Mouse (Mus musculus) forebrain, embryonic 11.5 days (tissue): ENCODE data around the gene P4ha1. TPM values are rescaled to one million over a fixed set of nuclear protein-coding genes. Genes with fewer than 3 reads are reported as not detected.
"Not testable (repeated sequence)": the region's sequence is repeated elsewhere in the genome, so short reads cannot be mapped to it uniquely, and the experiment has no call there.

ENCODE experiments used
- ATAC-seq: fragments of 200-750 bp; cut with Nextera tagmentation; replicated peaks from 2 replicates; pipeline ENCODE4 v1.8.0; 2017; ENCODE audit warnings: moderate TSS enrichment; ENCODE audit not compliant: low FRiP score
- DNase-seq: peaks from one replicate; pipeline ENCODE4 v3.0.0-alpha.2; 2017; ENCODE audit warnings: low spot score
- H3K27ac ChIP-seq: fragments of 300-500 bp; sonication (generic); 2 replicates; pipeline ENCODE4 v1.5.1; 2014; ENCODE audit warnings: low read depth, low read length
- H3K27me3 ChIP-seq: fragments of 300-500 bp; sonication (generic); 2 replicates; pipeline ENCODE4 v1.6.1; 2014; ENCODE audit warnings: mild to moderate bottlenecking, low read length, mixed read lengths; ENCODE audit not compliant: control insufficient read depth, insufficient read depth
- H3K36me3 ChIP-seq: fragments of 300-500 bp; sonication (generic); 2 replicates; pipeline ENCODE4 v1.6.1; 2014; ENCODE audit warnings: mild to moderate bottlenecking, low read length, moderate library complexity, mixed read lengths; ENCODE audit not compliant: control insufficient read depth, insufficient read depth
- H3K4me1 ChIP-seq: fragments of 300-500 bp; sonication (generic); replicated peaks from 2 replicates; pipeline ENCODE4 v1.6.1; 2014; ENCODE audit warnings: low read length, mixed read lengths; ENCODE audit not compliant: control insufficient read depth, insufficient read depth
- H3K4me2 ChIP-seq: fragments of 300-500 bp; sonication (generic); 2 replicates; pipeline ENCODE4 v1.6.1; 2014; ENCODE audit warnings: low read depth, mild to moderate bottlenecking, low read length, moderate library complexity, mixed read lengths; ENCODE audit not compliant: severe bottlenecking
- H3K4me3 ChIP-seq: fragments of 300-500 bp; sonication (generic); 2 replicates; pipeline ENCODE4 v1.5.1; 2014; ENCODE audit warnings: low read depth, low read length
- H3K9ac ChIP-seq: fragments of 300-500 bp; sonication (generic); 2 replicates; pipeline ENCODE4 v1.6.1; 2014; ENCODE audit warnings: low read length
- H3K9me3 ChIP-seq: fragments of 300-500 bp; sonication (generic); 2 replicates; pipeline ENCODE4 v1.6.1; 2016; ENCODE audit warnings: low read length, mixed read lengths; ENCODE audit not compliant: control insufficient read depth
- WGBS: fragments of 180-500 bp; shearing (Covaris S2); extraction: QIAGEN DNeasy Blood & Tissue Kit; methylation state at CpG from one replicate; pipeline ENCODE4 v1.1.7; 2014; 5-methylcytosine and 5-hydroxymethylcytosine counted together
- polyA plus RNA-seq: library from polyadenylated mRNA; unstranded; fragments of >200 nt; fragmentation: Nextera tagmentation; extraction: Ambion mirVana; gene quantifications from 2 replicates; pipeline ENCODE4 v1.2.1, GENCODE M21; 2014

P4ha1 gene
- polyA plus RNA-seq, 1 experiment from 2014 or later: 46.1 TPM

DNA sequence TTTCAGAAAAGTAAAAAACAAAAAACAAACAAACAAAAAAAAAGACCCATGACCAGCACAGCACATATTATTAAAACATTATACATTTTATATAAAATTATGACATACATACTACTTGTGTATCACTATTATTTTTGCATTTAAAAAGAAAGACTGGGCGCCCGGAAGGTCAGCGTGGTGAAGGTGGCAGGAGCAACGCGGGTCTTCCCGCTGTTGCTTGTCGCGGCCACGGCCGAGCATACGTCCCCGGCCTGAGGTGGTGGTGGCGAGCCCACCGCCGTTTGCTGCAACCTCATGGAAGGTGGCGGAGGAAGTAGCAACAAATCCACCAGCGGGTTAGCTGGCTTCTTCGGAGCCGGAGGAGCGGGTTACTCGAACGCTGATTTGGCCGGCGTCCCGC, 72.4 kb downstream of the P4ha1 start, which contains the start of gene Gm10273:
Gene Gm10273 (plus strand): TSS at position 172 of the 400 bp plus-strand sequence.
- not testable (repeated sequence) for H3K27ac ChIP-seq, H3K27me3 ChIP-seq, H3K36me3 ChIP-seq, H3K9ac ChIP-seq, ATAC-seq, DNase-seq, H3K4me3 ChIP-seq, H3K4me1 ChIP-seq, H3K4me2 ChIP-seq, H3K9me3 ChIP-seq
- WGBS: 86% methylated on average over 9 of the region's 25 CpGs

DNA sequence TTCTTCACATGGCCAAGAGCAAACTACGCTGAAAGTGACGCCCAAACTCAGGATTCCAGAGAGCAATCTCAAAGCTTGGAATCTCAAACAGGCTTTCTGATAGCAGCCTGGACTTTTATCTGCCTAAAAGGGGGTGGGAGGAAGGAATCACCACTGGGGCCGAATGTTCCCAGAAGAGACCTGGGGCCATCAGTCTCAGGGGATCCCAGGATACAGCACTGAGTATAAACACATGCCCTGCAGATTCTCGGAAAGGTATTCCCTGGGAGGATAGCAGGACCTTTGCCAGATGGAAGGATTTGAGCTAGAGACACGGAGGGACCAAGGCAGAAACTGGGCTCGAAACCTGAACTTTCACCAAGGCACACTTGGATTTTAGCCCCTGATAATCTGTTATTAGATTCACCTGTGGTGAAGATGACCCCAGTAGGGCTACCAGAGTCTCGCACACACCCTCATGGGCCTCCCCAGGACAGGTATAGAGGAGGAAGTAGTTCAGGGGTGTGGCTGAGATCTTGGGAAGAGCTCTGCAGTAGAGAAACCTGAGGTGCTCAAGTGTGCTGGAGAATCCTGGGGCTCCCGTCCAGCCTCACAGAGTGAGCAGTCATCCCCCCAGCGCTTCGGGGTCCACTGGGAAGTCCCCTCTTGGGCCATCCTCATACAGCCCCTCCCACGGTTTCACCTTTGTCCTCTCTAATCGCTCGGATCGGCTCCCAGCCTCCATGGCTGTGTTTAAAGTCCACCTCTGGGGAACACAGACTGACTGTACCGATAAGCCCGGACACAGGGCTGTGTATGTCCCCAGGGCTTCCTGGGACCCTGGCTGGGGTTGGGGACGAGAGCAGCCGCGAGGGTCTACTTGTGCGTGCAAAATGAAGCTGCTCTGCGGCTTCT, 80.0 kb downstream of the P4ha1 start, which contains the start of gene Pla2g12b:
Gene Pla2g12b (plus strand): TSS at position 762 of the 894 bp plus-strand sequence.
- Histone ChIP-seq H3K9me3 (no peaks in the 10 kb centered on the region), H3K27me3 (no peaks in the 10 kb centered on the region), H3K4me1 (no peaks in the 10 kb centered on the region), H3K9ac (no peak within 1 kb of the TSS), H3K36me3 (no peaks in the 10 kb centered on the region), H3K4me3 (no peak within 1 kb of the TSS), H3K27ac (no peak within 1 kb of the TSS), H3K4me2 (no peak within 1 kb of the TSS)
- ATAC-seq (no peak), DNase-seq (no peak)
- WGBS: 77% methylated on average over 21 of the region's 21 CpGs

DNA sequence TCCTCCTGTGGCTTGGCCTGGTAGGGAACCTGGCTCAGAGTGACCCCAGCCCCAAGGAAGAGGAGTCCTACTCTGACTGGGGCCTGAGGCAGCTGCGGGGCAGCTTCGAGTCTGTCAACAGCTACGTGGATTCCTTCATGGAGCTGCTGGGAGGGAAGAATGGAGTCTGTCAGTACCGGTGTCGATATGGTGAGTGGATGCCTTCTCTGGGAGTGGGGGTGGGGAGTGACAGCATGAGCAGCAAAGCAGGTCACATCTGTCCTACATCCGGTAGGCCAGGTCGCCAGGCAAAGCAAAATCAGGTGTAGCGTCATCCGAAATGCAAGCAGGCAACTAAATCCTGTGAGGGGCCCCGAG, 80.7 kb downstream of the P4ha1 start:
- no peaks in the 10 kb centered on the region for H3K36me3 ChIP-seq
- no peak overlapping the region for H3K4me2 ChIP-seq
- no peak for ATAC-seq
- WGBS: 72% methylated on average over 10 of the region's 10 CpGs
- no peak overlapping the region for H3K27ac ChIP-seq
- no peak overlapping the region for H3K4me3 ChIP-seq
- H3K27me3 ChIP-seq: no peaks in the 10 kb centered on the region
- no peaks in the 10 kb centered on the region for H3K4me1 ChIP-seq
- H3K9me3 ChIP-seq: no peaks in the 10 kb centered on the region
- H3K9ac ChIP-seq: no peak overlapping the region
- DNase-seq: no peak

DNA sequence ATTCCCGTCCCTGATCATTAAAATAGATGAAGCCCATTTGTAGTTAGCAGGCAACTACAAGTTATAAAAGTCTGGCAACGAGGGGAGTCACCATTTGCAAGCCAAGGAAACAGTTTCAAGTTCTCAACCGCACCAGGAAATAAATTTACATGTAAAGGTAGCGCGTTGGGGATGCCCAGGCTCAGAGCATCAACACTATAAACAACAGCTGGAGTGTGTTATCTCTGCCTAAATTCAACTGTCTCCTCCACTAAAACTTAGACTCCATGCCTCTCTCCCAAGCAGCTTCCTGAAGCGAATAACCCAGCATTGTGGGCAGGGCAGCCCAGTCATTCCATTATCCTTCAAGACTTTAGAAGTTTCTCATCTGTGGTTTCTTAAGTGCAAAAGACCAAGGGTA, 85.4 kb downstream of the P4ha1 start:
- 73% methylated on average over 6 of the region's 6 CpGs for WGBS
- no peaks in the 10 kb centered on the region for H3K4me1 ChIP-seq
- no peak overlapping the region for H3K9ac ChIP-seq
- DNase-seq (no peak), ATAC-seq (no peak)
- H3K36me3 ChIP-seq: no peaks in the 10 kb centered on the region
- H3K27me3 ChIP-seq: no peaks in the 10 kb centered on the region
- H3K4me3 ChIP-seq: no peak overlapping the region
- no peaks in the 10 kb centered on the region for H3K9me3 ChIP-seq
- H3K27ac ChIP-seq: no peak overlapping the region
- no peak overlapping the region for H3K4me2 ChIP-seq

DNA sequence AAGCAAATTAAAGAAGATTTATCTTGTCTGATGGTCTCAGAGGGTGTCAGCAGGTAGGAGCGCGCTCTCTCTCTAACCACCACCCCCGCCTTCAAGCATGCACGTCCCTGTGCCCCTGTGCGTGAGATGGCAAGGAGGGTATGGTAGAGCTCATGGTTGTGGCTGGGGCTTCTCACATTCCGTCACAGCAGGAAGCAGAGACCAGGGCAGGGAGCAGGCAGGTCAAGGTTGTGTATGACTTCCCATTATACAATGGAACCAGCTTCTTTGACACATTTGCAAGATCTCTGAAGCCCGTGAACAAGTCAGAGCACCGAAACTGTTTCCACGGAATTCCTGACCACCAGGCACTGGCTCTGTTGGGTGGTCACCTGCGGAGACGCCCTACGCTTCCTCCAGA, 87.2 kb downstream of the P4ha1 start:
- 86% methylated on average over 12 of the region's 12 CpGs for WGBS
- Histone ChIP-seq H3K4me2 (no peak overlapping the region), H3K27me3 (no peaks in the 10 kb centered on the region), H3K9me3 (no peaks in the 10 kb centered on the region; the same call in 1 of the 2 replicates), H3K9ac (no peak overlapping the region), H3K27ac (no peak overlapping the region), H3K4me1 (no peaks in the 10 kb centered on the region), H3K4me3 (no peak overlapping the region), H3K36me3 (no peaks in the 10 kb centered on the region)
- no peak for ATAC-seq
- no peak for DNase-seq

DNA sequence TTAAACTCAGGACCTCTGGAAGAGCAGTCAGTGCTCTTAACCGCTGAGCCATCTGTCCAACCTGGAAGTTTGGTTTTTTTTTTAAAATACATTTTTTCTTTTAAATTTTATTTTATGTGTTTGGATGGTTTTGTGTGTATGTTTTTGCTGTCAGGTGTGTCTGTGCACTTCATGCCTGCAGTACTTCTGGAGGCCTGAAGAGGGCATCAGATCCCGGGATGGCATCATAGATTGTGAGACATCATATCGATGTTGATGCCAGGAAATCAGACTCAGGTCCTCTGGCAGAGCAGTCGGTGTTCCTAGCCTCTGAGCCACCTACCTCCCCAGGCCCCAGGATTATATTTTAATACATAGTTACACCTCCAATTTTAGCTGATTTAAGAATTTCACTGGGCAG, 90.6 kb downstream of the P4ha1 start:
- ATAC-seq (no peak), DNase-seq (no peak)
- no peaks in the 10 kb centered on the region for H3K36me3 ChIP-seq
- no peaks in the 10 kb centered on the region for H3K27me3 ChIP-seq
- H3K4me2 ChIP-seq: no peak overlapping the region
- no peak overlapping the region for H3K27ac ChIP-seq
- H3K4me3 ChIP-seq: no peak overlapping the region
- H3K9me3 ChIP-seq: no peaks in the 10 kb centered on the region; the same call in 1 of the 2 replicates
- WGBS: 88% methylated on average over 4 of the region's 4 CpGs
- H3K9ac ChIP-seq: no peak overlapping the region
- no peaks in the 10 kb centered on the region for H3K4me1 ChIP-seq

DNA sequence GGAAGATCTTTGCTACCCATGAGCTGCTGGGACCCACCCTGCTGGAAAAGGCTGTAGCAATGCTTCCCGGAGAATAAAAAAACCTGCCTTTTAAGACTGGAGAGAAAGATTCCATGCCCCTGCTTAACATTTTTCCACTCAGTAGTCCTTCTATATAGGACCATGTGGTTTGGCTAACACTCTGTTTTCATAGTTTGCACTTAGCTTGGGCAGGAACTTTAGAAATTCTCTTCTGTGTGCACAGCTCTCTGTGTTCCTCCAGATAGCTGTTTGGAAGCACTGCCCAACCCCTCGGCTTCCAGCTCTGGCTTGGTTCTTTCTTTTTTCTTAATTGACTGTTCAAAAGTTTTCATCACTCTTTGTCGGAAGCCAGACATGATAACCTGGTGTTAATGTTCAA, 93.5 kb downstream of the P4ha1 start:
- ATAC-seq: no peak
- peak; percentile 15 for DNase-seq
- H3K4me1 ChIP-seq: no peaks in the 10 kb centered on the region
- no peak overlapping the region for H3K9ac ChIP-seq
- no peak overlapping the region for H3K27ac ChIP-seq
- no peaks in the 10 kb centered on the region for H3K36me3 ChIP-seq
- 87% methylated on average over 3 of the region's 3 CpGs for WGBS
- no peak overlapping the region for H3K4me2 ChIP-seq
- H3K4me3 ChIP-seq: no peak overlapping the region
- no peaks in the 10 kb centered on the region for H3K27me3 ChIP-seq
- no peaks in the 10 kb centered on the region; the same call in 1 of the 2 replicates for H3K9me3 ChIP-seq

DNA sequence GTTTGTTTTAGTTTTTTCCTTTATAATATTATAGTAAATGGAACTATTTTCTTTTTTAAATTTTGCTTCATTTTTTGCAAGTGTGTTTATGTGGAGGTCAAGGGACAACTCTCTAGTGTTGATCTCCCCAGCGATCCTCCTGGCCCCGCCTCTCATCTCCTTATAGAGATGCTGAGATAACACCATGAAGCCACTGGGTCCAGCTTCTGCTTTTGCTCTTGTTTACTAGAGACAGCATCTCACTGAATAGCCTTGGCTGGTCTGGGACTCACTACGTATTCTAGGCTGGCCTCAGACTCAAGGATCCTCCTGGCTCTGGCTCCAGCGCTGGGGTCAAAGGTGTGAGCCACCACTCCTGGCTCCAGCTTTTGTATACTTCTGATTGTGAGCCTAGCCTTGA, 96.4 kb downstream of the P4ha1 start:
- Histone ChIP-seq H3K27ac (no peak overlapping the region), H3K36me3 (no peaks in the 10 kb centered on the region), H3K9ac (no peak overlapping the region), H3K27me3 (no peaks in the 10 kb centered on the region), H3K4me1 (no peaks in the 10 kb centered on the region), H3K9me3 (no peaks in the 10 kb centered on the region), H3K4me2 (no peak overlapping the region), H3K4me3 (no peak overlapping the region)
- no peak for ATAC-seq
- WGBS: 86% methylated on average over 4 of the region's 4 CpGs
- DNase-seq: no peak
